Mouse (Mus musculus) thymus, adult 2 months (tissue): ENCODE measurements at regions not wholly inside any gene's neighbourhood (a gene's known extent, or its start where the extent isn't known, plus 50 kb on each side); places are given as distances from the start of the nearest gene placed in this dataset.

Experiments used
- DNase-seq: peaks from one replicate; pipeline ENCODE4 v3.0.0; 2021
- H3K27ac ChIP-seq: fragments of 200-500 bp; 2 replicates; pipeline ENCODE4 v1.5.1; 2012; ENCODE audit warnings: low read length, control low read depth; ENCODE audit not compliant: control insufficient read depth, insufficient read depth
- H3K27me3 ChIP-seq: fragments of 200-500 bp; 2 replicates; pipeline ENCODE4 v1.6.1; 2012; ENCODE audit warnings: mild to moderate bottlenecking, low read length, moderate library complexity, mixed read lengths; ENCODE audit not compliant: control insufficient read depth, insufficient read depth
- H3K36me3 ChIP-seq: fragments of 200-500 bp; 2 replicates; pipeline ENCODE4 v1.6.1; 2012; ENCODE audit warnings: mild to moderate bottlenecking, low read length, moderate library complexity; ENCODE audit not compliant: control insufficient read depth, insufficient read depth
- H3K4me1 ChIP-seq: fragments of 200-500 bp; replicated peaks from 2 replicates; pipeline ENCODE4 v1.6.1; 2012; ENCODE audit warnings: low read length; ENCODE audit not compliant: control insufficient read depth, insufficient read depth
- H3K4me3 ChIP-seq: fragments of 200-500 bp; 2 replicates; pipeline ENCODE4 v1.5.1; 2012; ENCODE audit warnings: mild to moderate bottlenecking, low read length, control low read depth, moderate library complexity; ENCODE audit not compliant: control insufficient read depth, insufficient read depth
- CTCF ChIP-seq: fragments of 200-500 bp; IDR thresholded peaks from 2 replicates; pipeline ENCODE4 v1.5.1; 2012; ENCODE audit warnings: mild to moderate bottlenecking, control low read depth, low read length, moderate library complexity, borderline replicate concordance; ENCODE audit not compliant: control insufficient read depth, poor library complexity, insufficient read depth; ENCODE audit errors: extremely low read depth
- POLR2A ChIP-seq: fragments of 200-500 bp; IDR thresholded peaks from 2 replicates; pipeline ENCODE4 v1.6.1; 2012; ENCODE audit warnings: mild to moderate bottlenecking, low read length, control low read depth, moderate library complexity; ENCODE audit not compliant: control insufficient read depth, poor library complexity, insufficient read depth; ENCODE audit errors: extremely low read depth
- WGBS: fragments of 180-500 bp; shearing (Covaris S2); methylation state at CpG from one replicate; pipeline ENCODE4 v1.1.7; 2018; 5-methylcytosine and 5-hydroxymethylcytosine counted together

DNA sequence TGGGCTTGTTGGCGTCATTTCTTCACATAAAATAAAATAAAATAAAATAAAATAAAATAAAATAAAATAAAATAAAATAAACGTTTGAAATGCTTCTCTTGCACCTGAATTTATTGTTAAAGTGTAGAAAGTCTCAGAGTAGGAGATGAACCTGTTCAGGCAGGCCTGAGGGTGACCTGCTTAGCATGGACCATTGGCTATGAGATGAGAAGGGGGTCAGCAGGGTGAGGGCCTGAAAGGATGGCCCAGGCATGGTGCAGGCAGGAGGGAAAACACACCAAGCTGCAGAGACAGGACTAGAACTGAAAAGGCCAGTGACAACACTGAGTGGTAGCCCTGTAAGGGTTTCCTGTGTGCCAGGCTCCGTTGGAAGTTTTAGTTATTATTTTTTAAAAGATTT, 67.3 kb downstream of the Gpr6 start:
- Histone ChIP-seq H3K4me1 (no peaks in the 10 kb centered on the region), H3K36me3 (no peaks in the 10 kb centered on the region), H3K27me3 (no peaks in the 10 kb centered on the region), H3K4me3 (no peak overlapping the region), H3K27ac (no peak overlapping the region)
- 60% methylated on average over 3 of the region's 3 CpGs for WGBS
- no peak for TF ChIP-seq CTCF
- no peak for TF ChIP-seq POLR2A
- no peak for DNase-seq

GRCm38 (mm10) chr10:41004044-41004689, 67.9 kb downstream of the Gpr6 start:
- H3K4me1 ChIP-seq, result no peaks in the 10 kb centered on the region
- peak; percentile 39 for DNase-seq
- no peak overlapping the region for H3K4me3 ChIP-seq
- no peak overlapping the region for H3K27ac ChIP-seq
- no peaks in the 10 kb centered on the region for H3K27me3 ChIP-seq
- H3K36me3 ChIP-seq, result no peaks in the 10 kb centered on the region
- TF ChIP-seq POLR2A (no peak), CTCF (no peak)
- WGBS, result 38% methylated on average over 7 of the region's 7 CpGs

DNA sequence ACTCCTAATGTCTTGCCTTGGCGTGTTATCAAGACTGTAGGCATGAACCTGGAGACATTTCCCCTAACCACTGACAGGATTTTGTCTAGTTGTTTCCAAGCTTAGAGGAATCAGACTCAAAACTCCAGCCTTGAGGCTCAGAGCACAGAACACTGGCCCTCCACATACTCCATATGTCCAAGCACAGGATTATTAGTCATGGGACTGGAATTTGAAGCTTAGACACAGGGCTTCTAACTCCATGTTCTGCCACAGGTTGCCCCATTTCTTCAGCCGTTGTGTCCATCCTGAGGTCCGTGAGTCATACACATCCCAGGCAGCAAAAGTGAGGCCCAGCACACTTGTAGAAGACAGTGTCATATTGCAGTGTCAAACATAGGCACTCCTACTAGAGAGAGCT, 68.9 kb downstream of the Gpr6 start:
- H3K27me3 ChIP-seq, result no peaks in the 10 kb centered on the region
- H3K36me3 ChIP-seq, result no peaks in the 10 kb centered on the region
- no peak for DNase-seq
- no peak overlapping the region for H3K27ac ChIP-seq
- no peaks in the 10 kb centered on the region for H3K4me1 ChIP-seq
- H3K4me3 ChIP-seq, result no peak overlapping the region
- no peak for TF ChIP-seq CTCF
- TF ChIP-seq POLR2A, result no peak
- WGBS, result 85% methylated on average over 3 of the region's 3 CpGs

DNA sequence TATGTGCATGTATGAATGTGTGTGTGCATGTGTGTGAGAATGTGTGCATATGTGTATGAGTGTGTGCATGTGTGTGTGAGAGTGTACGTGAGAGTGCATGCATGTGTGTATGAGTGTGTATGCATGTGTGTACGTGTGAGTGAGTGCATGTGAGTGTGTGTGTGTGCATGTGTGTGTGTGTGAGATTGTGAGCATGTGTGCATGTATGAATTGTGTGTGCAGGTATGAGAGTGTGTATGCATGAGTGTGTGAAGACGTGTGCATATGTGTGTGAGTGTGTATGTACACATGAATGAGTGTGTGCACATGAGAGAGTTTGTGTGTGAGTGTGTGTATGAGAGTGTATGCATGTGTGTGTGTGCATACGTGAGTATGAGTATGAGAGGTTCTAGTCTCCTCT, 71.1 kb downstream of the Gpr6 start:
- H3K4me3 ChIP-seq, result no peak overlapping the region
- WGBS, result 93% methylated on average over 4 of the region's 4 CpGs
- no peaks in the 10 kb centered on the region for H3K27me3 ChIP-seq
- H3K36me3 ChIP-seq, result no peaks in the 10 kb centered on the region
- no peak for DNase-seq
- H3K4me1 ChIP-seq, result no peaks in the 10 kb centered on the region
- TF ChIP-seq POLR2A, result no peak
- TF ChIP-seq CTCF, result no peak
- no peak overlapping the region for H3K27ac ChIP-seq

- H3K4me3 ChIP-seq, result no peak overlapping the region
- 85% methylated on average over 12 of the region's 12 CpGs for WGBS
- DNase-seq, result no peak
- no peak for TF ChIP-seq CTCF
- TF ChIP-seq POLR2A, result no peak
- H3K27ac ChIP-seq, result no peak overlapping the region
- no peaks in the 10 kb centered on the region for H3K4me1 ChIP-seq
- H3K27me3 ChIP-seq, result no peaks in the 10 kb centered on the region
- no peaks in the 10 kb centered on the region for H3K36me3 ChIP-seq
Observed at GRCm38 (mm10) chr10:40999486-40999885, 72.6 kb downstream of the Gpr6 start.

- TF ChIP-seq POLR2A, result no peak
- TF ChIP-seq CTCF, result no peak
- no peak overlapping the region for H3K27ac ChIP-seq
- H3K4me1 ChIP-seq, result no peaks in the 10 kb centered on the region
- no peaks in the 10 kb centered on the region for H3K36me3 ChIP-seq
- no peak for DNase-seq
- no peaks in the 10 kb centered on the region for H3K27me3 ChIP-seq
- 95% methylated on average over 11 of the region's 11 CpGs for WGBS
- H3K4me3 ChIP-seq, result no peak overlapping the region
Observed at GRCm38 (mm10) chr10:40998799-40999198, 73.3 kb downstream of the Gpr6 start.

GRCm38 (mm10) chr10:40998330-40998729, 73.8 kb downstream of the Gpr6 start:
- Histone ChIP-seq H3K36me3 (no peaks in the 10 kb centered on the region), H3K4me1 (no peaks in the 10 kb centered on the region), H3K4me3 (no peak overlapping the region), H3K27ac (no peak overlapping the region), H3K27me3 (no peaks in the 10 kb centered on the region)
- DNase-seq, result no peak
- TF ChIP-seq POLR2A (no peak), CTCF (no peak)
- 65% methylated on average over 7 of the region's 7 CpGs for WGBS
